Mouse (Mus musculus): Measurements from ENCODE around the gene Dnah1. TPM values are rescaled to one million over a fixed set of nuclear protein-coding genes. Genes with fewer than 3 reads are reported as not detected.

Gene Dnah1
- polyA plus RNA-seq, 1 experiment: 2.9 TPM

DNA sequence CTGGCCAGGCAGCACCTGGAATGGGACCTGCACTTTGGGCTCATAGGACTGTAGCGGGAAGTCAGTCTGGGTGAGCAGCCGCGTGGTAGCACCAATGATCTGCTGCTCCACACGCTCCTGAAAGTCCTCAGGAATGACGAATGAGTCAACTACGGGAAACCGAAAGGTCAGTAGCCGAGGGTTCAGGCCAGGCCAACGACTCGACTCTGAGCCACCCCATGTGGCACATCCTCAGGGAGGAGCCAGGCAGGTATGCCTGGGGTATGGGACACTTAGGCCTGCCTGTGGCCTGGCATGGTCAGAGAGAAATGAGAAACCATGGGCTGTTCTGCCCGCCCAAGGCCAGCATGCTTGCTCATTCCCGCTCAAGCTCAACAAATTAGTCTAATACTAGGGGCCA lies 7.1 kb downstream of the Dnah1 start:
- Histone ChIP-seq H3K4me3 (ENCODE audit: low read depth, low read length) (no peak overlapping the region), H3K9me3 (replicated peaks; ENCODE audit: control insufficient read depth, insufficient read depth, low read length, poor library complexity, severe bottlenecking) (no peaks in the 10 kb centered on the region), H3K9ac (ENCODE audit: low read depth, poor library complexity, severe bottlenecking) (no peak overlapping the region), H3K4me1 (ENCODE audit: control insufficient read depth, insufficient read depth, low read length) (no peaks in the 10 kb centered on the region), H3K27ac (ENCODE audit: insufficient read depth, low read length) (no peak overlapping the region), H3K36me3 (ENCODE audit: control insufficient read depth, insufficient read depth, low read length, poor library complexity, severe bottlenecking) (no peaks in the 10 kb centered on the region), H3K27me3 (ENCODE audit: control insufficient read depth, insufficient read depth, low read length, poor library complexity, severe bottlenecking) (no peaks in the 10 kb centered on the region)
- TF ChIP-seq EP300 (IDR thresholded peaks at IDR 0.05; ENCODE audit: insufficient read depth, low read depth, low read length) (no peak), CTCF (IDR thresholded peaks at IDR 0.05; ENCODE audit: low read depth, low read length) (no peak), POLR2A (IDR thresholded peaks at IDR 0.05; ENCODE audit: insufficient read depth, low read length) (no peak)

DNA sequence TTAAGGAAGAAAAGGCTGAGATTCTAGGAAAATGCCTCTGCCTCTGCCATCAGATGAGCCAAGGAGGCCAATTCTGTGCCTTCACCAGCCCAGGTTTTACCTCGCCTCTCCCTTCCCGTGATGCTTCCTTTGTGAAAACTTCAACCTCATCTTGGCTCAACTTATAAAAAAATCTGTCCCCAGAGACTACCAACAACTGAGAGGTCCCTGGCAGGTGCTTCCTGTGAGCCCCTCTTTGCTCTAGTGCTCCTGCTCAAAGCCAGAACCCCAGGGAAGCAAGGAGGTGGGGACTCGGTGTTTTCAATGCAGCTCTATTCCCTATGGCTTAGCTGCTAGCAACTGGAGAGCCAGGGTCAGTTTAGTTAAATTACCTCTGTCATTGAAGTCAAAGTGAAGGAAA lies 10.5 kb downstream of the Dnah1 start:
- no peaks in the 10 kb centered on the region for H3K36me3 ChIP-seq (ENCODE audit: control insufficient read depth, insufficient read depth, low read length, poor library complexity, severe bottlenecking)
- no peak overlapping the region for H3K27ac ChIP-seq (ENCODE audit: insufficient read depth, low read length)
- no peak overlapping the region for H3K4me3 ChIP-seq (ENCODE audit: low read depth, low read length)
- no peaks in the 10 kb centered on the region for H3K27me3 ChIP-seq (ENCODE audit: control insufficient read depth, insufficient read depth, low read length, poor library complexity, severe bottlenecking)
- TF ChIP-seq EP300 (IDR thresholded peaks at IDR 0.05; ENCODE audit: insufficient read depth, low read depth, low read length) (no peak), CTCF (IDR thresholded peaks at IDR 0.05; ENCODE audit: low read depth, low read length) (no peak), POLR2A (IDR thresholded peaks at IDR 0.05; ENCODE audit: insufficient read depth, low read length) (no peak)
- no peaks in the 10 kb centered on the region for H3K9me3 ChIP-seq (replicated peaks; ENCODE audit: control insufficient read depth, insufficient read depth, low read length, poor library complexity, severe bottlenecking)
- no peak overlapping the region for H3K9ac ChIP-seq (ENCODE audit: low read depth, poor library complexity, severe bottlenecking)
- no peaks in the 10 kb centered on the region for H3K4me1 ChIP-seq (ENCODE audit: control insufficient read depth, insufficient read depth, low read length)

DNA sequence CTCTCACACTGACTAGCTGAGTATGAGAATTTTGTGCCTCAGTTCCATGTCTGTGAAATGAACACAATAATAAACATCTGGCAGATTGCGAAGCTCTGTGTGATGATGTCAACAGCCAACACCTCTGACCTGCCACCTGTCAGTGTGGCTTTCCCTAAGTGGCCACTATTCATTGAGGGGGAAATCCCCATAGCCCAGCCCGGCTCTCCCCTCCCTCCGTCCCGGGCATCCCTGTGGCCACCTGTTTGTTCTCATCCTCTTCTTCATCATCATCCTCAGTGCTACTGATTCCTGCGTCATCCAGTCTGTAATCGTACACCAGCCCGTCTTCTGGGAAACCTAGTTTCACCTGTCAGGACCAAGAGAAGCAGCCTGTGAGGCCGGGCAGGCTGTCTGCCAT lies 38.0 kb downstream of the Dnah1 start:
- Histone ChIP-seq H3K9ac (ENCODE audit: low read depth, poor library complexity, severe bottlenecking) (no peak overlapping the region), H3K36me3 (ENCODE audit: control insufficient read depth, insufficient read depth, low read length, poor library complexity, severe bottlenecking) (no peaks in the 10 kb centered on the region), H3K27ac (ENCODE audit: insufficient read depth, low read length) (no peak overlapping the region), H3K9me3 (replicated peaks; ENCODE audit: control insufficient read depth, insufficient read depth, low read length, poor library complexity, severe bottlenecking) (no peaks in the 10 kb centered on the region), H3K27me3 (ENCODE audit: control insufficient read depth, insufficient read depth, low read length, poor library complexity, severe bottlenecking) (no peaks in the 10 kb centered on the region), H3K4me1 (ENCODE audit: control insufficient read depth, insufficient read depth, low read length) (no peaks in the 10 kb centered on the region), H3K4me3 (ENCODE audit: low read depth, low read length) (no peak overlapping the region)
- no peak for TF ChIP-seq EP300 (IDR thresholded peaks at IDR 0.05; ENCODE audit: insufficient read depth, low read depth, low read length)
- TF ChIP-seq POLR2A (IDR thresholded peaks at IDR 0.05; ENCODE audit: insufficient read depth, low read length): no peak

DNA sequence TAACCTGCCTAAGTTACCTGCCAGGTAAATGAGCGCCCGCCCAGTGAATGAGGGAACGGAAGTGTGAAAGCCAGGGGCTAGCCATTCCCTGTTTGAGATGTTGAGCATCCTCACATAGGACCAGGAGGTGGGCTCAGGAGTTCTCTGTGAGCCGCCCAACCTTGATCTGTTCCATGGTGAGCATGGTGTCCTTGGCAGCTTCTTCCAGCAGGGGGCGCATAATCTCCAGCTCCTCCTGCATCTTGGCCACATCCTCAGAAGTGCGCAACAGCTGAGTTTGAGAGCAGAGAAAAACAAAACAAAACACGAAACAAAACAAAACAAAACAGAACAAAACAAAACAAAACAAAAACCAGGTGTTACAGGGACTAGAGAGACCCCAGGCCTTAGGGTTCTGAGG lies 51.5 kb downstream of the Dnah1 start:
- Histone ChIP-seq H3K27me3 (ENCODE audit: control insufficient read depth, insufficient read depth, low read length, poor library complexity, severe bottlenecking) (no peaks in the 10 kb centered on the region), H3K4me1 (ENCODE audit: control insufficient read depth, insufficient read depth, low read length) (no peaks in the 10 kb centered on the region), H3K4me3 (ENCODE audit: low read depth, low read length) (no peak overlapping the region), H3K36me3 (ENCODE audit: control insufficient read depth, insufficient read depth, low read length, poor library complexity, severe bottlenecking) (no peaks in the 10 kb centered on the region), H3K9ac (ENCODE audit: low read depth, poor library complexity, severe bottlenecking) (no peak overlapping the region), H3K27ac (ENCODE audit: insufficient read depth, low read length) (no peak overlapping the region), H3K9me3 (replicated peaks; ENCODE audit: control insufficient read depth, insufficient read depth, low read length, poor library complexity, severe bottlenecking) (no peaks in the 10 kb centered on the region)
- peak; percentile 96 for TF ChIP-seq CTCF (IDR thresholded peaks at IDR 0.05; ENCODE audit: low read depth, low read length)
- no peak for TF ChIP-seq EP300 (IDR thresholded peaks at IDR 0.05; ENCODE audit: insufficient read depth, low read depth, low read length)

DNA sequence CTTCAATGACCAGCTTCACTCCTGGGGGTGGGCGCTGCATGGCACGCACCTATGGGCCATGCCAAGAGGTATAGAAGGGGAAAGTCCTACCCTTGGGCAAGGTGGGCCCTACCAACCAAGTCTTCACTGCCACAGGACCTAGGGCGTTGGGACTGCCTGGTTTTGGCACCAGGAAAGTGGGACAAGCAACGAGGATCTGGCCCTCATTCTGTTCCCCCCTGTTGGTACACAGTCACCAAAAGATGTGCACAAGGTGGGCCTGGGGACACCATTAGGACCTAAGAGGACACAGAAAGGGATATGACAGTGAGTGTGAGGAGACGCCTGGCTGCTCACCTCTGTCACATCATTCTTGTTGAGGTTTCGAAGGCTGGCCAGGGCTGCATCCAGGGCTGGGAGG lies 52.6 kb downstream of the Dnah1 start:
- TF ChIP-seq POLR2A (IDR thresholded peaks at IDR 0.05; ENCODE audit: insufficient read depth, low read length): no peak
- TF ChIP-seq EP300 (IDR thresholded peaks at IDR 0.05; ENCODE audit: insufficient read depth, low read depth, low read length): no peak
- TF ChIP-seq CTCF (IDR thresholded peaks at IDR 0.05; ENCODE audit: low read depth, low read length): no peak
- Histone ChIP-seq H3K9me3 (replicated peaks; ENCODE audit: control insufficient read depth, insufficient read depth, low read length, poor library complexity, severe bottlenecking) (no peaks in the 10 kb centered on the region), H3K4me3 (ENCODE audit: low read depth, low read length) (no peak overlapping the region), H3K4me1 (ENCODE audit: control insufficient read depth, insufficient read depth, low read length) (no peaks in the 10 kb centered on the region), H3K27ac (ENCODE audit: insufficient read depth, low read length) (no peak overlapping the region), H3K9ac (ENCODE audit: low read depth, poor library complexity, severe bottlenecking) (no peak overlapping the region), H3K27me3 (ENCODE audit: control insufficient read depth, insufficient read depth, low read length, poor library complexity, severe bottlenecking) (no peaks in the 10 kb centered on the region), H3K36me3 (ENCODE audit: control insufficient read depth, insufficient read depth, low read length, poor library complexity, severe bottlenecking) (no peaks in the 10 kb centered on the region)

DNA sequence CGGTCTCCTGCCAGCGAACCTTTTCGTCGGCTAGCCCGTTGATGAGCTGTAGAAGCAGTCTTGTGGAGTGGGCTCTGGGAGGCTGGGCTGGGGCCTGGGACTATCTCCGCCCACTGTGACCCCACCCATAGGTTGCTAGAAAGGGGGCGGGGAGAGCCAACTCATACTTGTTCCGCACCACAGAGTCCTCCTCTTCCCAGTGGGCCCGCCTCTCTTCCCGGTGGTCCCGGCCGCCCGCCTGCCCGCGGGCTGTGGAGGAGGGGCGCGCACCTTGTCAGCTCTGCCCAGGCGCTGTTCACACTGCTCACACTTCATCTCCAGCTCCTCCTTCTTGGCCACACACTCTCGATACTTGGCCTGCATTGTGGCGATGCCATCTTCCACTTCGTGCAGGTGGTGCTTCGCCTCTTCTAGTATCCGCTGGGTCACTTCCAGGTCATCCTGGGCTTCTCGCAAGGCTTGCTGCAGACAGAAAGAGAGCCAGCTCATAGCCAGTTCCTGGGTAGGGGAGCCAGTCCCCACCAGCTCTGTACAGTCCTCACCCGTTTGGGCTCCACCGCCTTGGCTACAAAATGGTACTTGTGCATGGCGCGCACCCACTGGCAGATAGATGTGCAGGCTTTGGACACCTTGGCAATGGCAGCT lies 54.1 kb downstream of the Dnah1 start:
- TF ChIP-seq CTCF (IDR thresholded peaks at IDR 0.05; ENCODE audit: low read depth, low read length): no peak
- TF ChIP-seq EP300 (IDR thresholded peaks at IDR 0.05; ENCODE audit: insufficient read depth, low read depth, low read length): 0 out of 2 replicates have a peak, but pooled peaks have one; percentile 36
- peak; percentile 26 for TF ChIP-seq POLR2A (IDR thresholded peaks at IDR 0.05; ENCODE audit: insufficient read depth, low read length)
- Histone ChIP-seq H3K27ac (ENCODE audit: insufficient read depth, low read length) (no peak overlapping the region), H3K36me3 (ENCODE audit: control insufficient read depth, insufficient read depth, low read length, poor library complexity, severe bottlenecking) (no peaks in the 10 kb centered on the region), H3K9ac (ENCODE audit: low read depth, poor library complexity, severe bottlenecking) (peak overlapping the region; percentile 1; the same call in 1 of the 2 replicates), H3K4me3 (ENCODE audit: low read depth, low read length) (peak overlapping the region; percentile 50), H3K4me1 (ENCODE audit: control insufficient read depth, insufficient read depth, low read length) (no peaks in the 10 kb centered on the region), H3K27me3 (ENCODE audit: control insufficient read depth, insufficient read depth, low read length, poor library complexity, severe bottlenecking) (no peaks in the 10 kb centered on the region), H3K9me3 (replicated peaks; ENCODE audit: control insufficient read depth, insufficient read depth, low read length, poor library complexity, severe bottlenecking) (no peaks in the 10 kb centered on the region)
